9 mouse cellular contexts compared by ENCODE assay signal in genomic region chr7:99312671-99313143, GRCm38 (mm10). TPM values are rescaled to one million over a fixed set of nuclear protein-coding genes. Genes with fewer than 3 reads are reported as not detected.
DNase-seq lines count a peak whose midpoint lies in the region; ATAC-seq lines count a peak whose summit lies in the region.
"Had no signal": no experiment of that assay in that cellular context is flagged by ENCODE, and none has a peak within 500 bp of the region (broad histone marks: within the 10 kb centered on the region; RNA-seq: fewer than 3 reads in every experiment).

No protein-coding gene starts in this region.

- peaks cover 24% of the 10 kb centered on the region for H3K36me3 ChIP-seq in hindbrain, embryonic 13.5 days
- H3K36me3 ChIP-seq in midbrain, embryonic 13.5 days: peaks cover 25% of the 10 kb centered on the region
- H3K36me3 ChIP-seq in heart, embryonic 12.5 days: no peaks in the 10 kb centered on the region

- H3K27ac ChIP-seq in hindbrain, embryonic 13.5 days: peak overlapping the region; percentile 95
- H3K27ac ChIP-seq in midbrain, embryonic 13.5 days: peak overlapping the region; percentile 96
- H3K27ac ChIP-seq in heart, embryonic 12.5 days (ENCODE audit: poor library complexity, severe bottlenecking): no peak overlapping the region

- H3K4me1 ChIP-seq in hindbrain, embryonic 13.5 days (replicated peaks): peaks cover 65% of the 10 kb centered on the region
- peaks cover 72% of the 10 kb centered on the region for H3K4me1 ChIP-seq in midbrain, embryonic 13.5 days (replicated peaks)
- peaks cover 18% of the 10 kb centered on the region for H3K4me1 ChIP-seq in heart, embryonic 12.5 days (replicated peaks)

- 13% methylated on average over 8 of the region's 8 CpGs for WGBS in hindbrain, embryonic 13.5 days
- WGBS in midbrain, embryonic 13.5 days: 10% methylated on average over 8 of the region's 8 CpGs
- 59% methylated on average over 8 of the region's 8 CpGs for WGBS in heart, embryonic 12.5 days

- H3K27me3 ChIP-seq in hindbrain, embryonic 13.5 days: no peaks in the 10 kb centered on the region
- peaks cover 10% of the 10 kb centered on the region; the same call in 1 of the 2 replicates for H3K27me3 ChIP-seq in midbrain, embryonic 13.5 days
- no peaks in the 10 kb centered on the region for H3K27me3 ChIP-seq in heart, embryonic 12.5 days (replicated peaks)

- no peaks in the 10 kb centered on the region for H3K9me3 ChIP-seq in hindbrain, embryonic 13.5 days
- H3K9me3 ChIP-seq in midbrain, embryonic 13.5 days: no peaks in the 10 kb centered on the region
- H3K9me3 ChIP-seq in heart, embryonic 12.5 days (replicated peaks): no peaks in the 10 kb centered on the region

- DNase-seq in ZHBTc4 (ENCODE audit: low read depth, low spot score): peak; percentile 9
- DNase-seq in embryo, embryonic 9.5 days (ENCODE audit: extremely low spot score): peak; percentile 40
- DNase-seq in adrenal gland, postnatal 4 days (ENCODE audit: low spot score in 2 of 2): no peak
- no peak for DNase-seq in ovary, adult 18-20 months (ENCODE audit: low spot score)
- DNase-seq: cerebellum, adult 9-11 months; right cerebral cortex, postnatal 14 days had no signal

- peak; percentile 71 for ATAC-seq in hindbrain, embryonic 13.5 days (ENCODE audit: low FRiP score)
- peak; percentile 93 for ATAC-seq in midbrain, embryonic 13.5 days
- no peak for ATAC-seq in heart, embryonic 12.5 days (ENCODE audit: insufficient number of reproducible peaks, low FRiP score)

- H3K4me2 ChIP-seq in hindbrain, embryonic 13.5 days: peak overlapping the region; percentile 36
- peak overlapping the region; percentile 33 for H3K4me2 ChIP-seq in midbrain, embryonic 13.5 days (replicated peaks)
- no peak overlapping the region for H3K4me2 ChIP-seq in heart, embryonic 12.5 days

- H3K4me3 ChIP-seq in hindbrain, embryonic 13.5 days: no peak overlapping the region
- no peak overlapping the region for H3K4me3 ChIP-seq in midbrain, embryonic 13.5 days (replicated peaks)
- no peak overlapping the region for H3K4me3 ChIP-seq in heart, embryonic 12.5 days

- peak overlapping the region; percentile 66 for H3K9ac ChIP-seq in hindbrain, embryonic 13.5 days
- H3K9ac ChIP-seq in midbrain, embryonic 13.5 days (replicated peaks): peak overlapping the region; percentile 48; the same call in 1 of the 2 replicates
- H3K9ac ChIP-seq in heart, embryonic 12.5 days: no peak overlapping the region

RNA-seq across cellular contexts. Expression of gene Serpinh1, which starts 40.3 kb away (rescaled TPM):
- polyA plus RNA-seq in hindbrain, embryonic 13.5 days (2015; fragmentation: Nextera tagmentation; extraction: Ambion mirVana): 394 and 407 TPM in 2 replicates
- 244 and 284 TPM in 2 replicates for polyA plus RNA-seq in midbrain, embryonic 13.5 days (2015; fragmentation: Nextera tagmentation; extraction: Ambion mirVana)
- polyA plus RNA-seq in heart, embryonic 12.5 days (2016; fragmentation: Nextera tagmentation; extraction: Ambion mirVana): 1,302 and 1,316 TPM in 2 replicates
- total RNA-seq in adrenal gland, postnatal 4 days (2021): 100 to 1,000 TPM; 366 to 430 TPM

RNA-seq across cellular contexts. Expression of gene Map6, which starts 45.5 kb away (rescaled TPM):
- 104 and 106 TPM in 2 replicates for polyA plus RNA-seq in hindbrain, embryonic 13.5 days (2015; fragmentation: Nextera tagmentation; extraction: Ambion mirVana)
- 102 and 106 TPM in 2 replicates for polyA plus RNA-seq in midbrain, embryonic 13.5 days (2015; fragmentation: Nextera tagmentation; extraction: Ambion mirVana)
- polyA plus RNA-seq in heart, embryonic 12.5 days (2016; fragmentation: Nextera tagmentation; extraction: Ambion mirVana): 3.0 and 3.4 TPM in 2 replicates
- total RNA-seq in adrenal gland, postnatal 4 days (2021): 10 to 100 TPM; 15.7 to 19.9 TPM

Comparison
In these comparisons a context has a peak if more than half of its experiments do, and no peak if none do; other contexts are left out.
1. DNase-seq: peak in ZHBTc4 (single experiment) and embryo, embryonic 9.5 days (single experiment); none in adrenal gland, postnatal 4 days (0 of 2) and ovary, adult 18-20 months (single experiment).
2. RNA of gene Map6, which starts 45.5 kb away (polyA plus RNA-seq): 102 to 106 TPM in midbrain, embryonic 13.5 days and 104 to 106 TPM in hindbrain, embryonic 13.5 days; 3.0 to 3.4 TPM in heart, embryonic 12.5 days; every median in the first group is over 10 times any median in the second.